Mouse (Mus musculus) testis, adult 2 months (tissue): ENCODE data around the gene Chuk.

Experiments used
- CTCF ChIP-seq: fragments of 200-500 bp; IDR thresholded peaks from 2 replicates; pipeline ENCODE4 v1.5.1; 2012; ENCODE audit warnings: low read depth, mild to moderate bottlenecking, inconsistent platforms, low read length, moderate library complexity; ENCODE audit not compliant: control insufficient read depth, insufficient read depth, insufficient replicate concordance
- POLR2A ChIP-seq: fragments of 200-500 bp; IDR thresholded peaks from 2 replicates; pipeline ENCODE4 v1.6.1; 2012; ENCODE audit warnings: low read depth, mild to moderate bottlenecking, inconsistent platforms, low read length, moderate library complexity; ENCODE audit not compliant: control insufficient read depth

DNA sequence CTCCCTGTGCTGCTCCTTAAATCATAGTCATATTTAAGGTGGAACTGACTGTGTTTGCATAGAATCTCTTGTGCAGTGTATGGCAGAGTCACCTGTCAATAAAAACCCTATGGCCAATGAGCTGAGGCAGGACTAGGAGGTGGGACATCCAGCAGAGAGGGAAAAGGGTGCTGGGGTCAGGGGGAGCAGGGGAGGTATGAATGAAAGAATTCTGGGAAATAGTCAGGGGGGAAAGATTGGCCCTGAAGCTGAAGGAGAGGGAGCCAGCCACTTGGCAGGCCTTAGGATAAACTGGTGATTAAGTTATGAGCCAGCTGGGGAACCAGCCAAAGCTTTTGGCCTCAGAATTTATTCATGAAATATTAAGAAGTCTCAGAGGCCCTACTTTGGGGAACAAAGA lies 1.7 kb upstream of the Chuk start:
- TF ChIP-seq POLR2A (no peak), CTCF (no peak)
